Mouse (Mus musculus): ENCODE measurements around the gene Olfr457. TPM values are rescaled to one million over a fixed set of nuclear protein-coding genes. Genes with fewer than 3 reads are reported as not detected.
A peak's percentile ranks its signal among the peaks of the same experiment; 100 is the strongest.

Gene Olfr457
- total and polyA plus RNA-seq, 2 experiments from 2014 or later = not detected

GRCm38 (mm10) chr6:42441395-42441794 is 34.7 kb downstream of the Olfr457 start:
- no peaks in the 10 kb centered on the region for H3K36me3 ChIP-seq (ENCODE audit: insufficient read depth, low read length)
- DNase-seq (ENCODE audit: low spot score) (no peak), ATAC-seq (ENCODE audit: low FRiP score) (no peak)
- no peak overlapping the region for H3K4me2 ChIP-seq (ENCODE audit: low read depth, low read length, poor library complexity, severe bottlenecking)
- no peaks in the 10 kb centered on the region for H3K9me3 ChIP-seq (ENCODE audit: low read length)
- H3K9ac ChIP-seq (replicated peaks; ENCODE audit: low read length, poor library complexity, severe bottlenecking) = no peak overlapping the region
- H3K4me1 ChIP-seq (ENCODE audit: insufficient read depth, low read length) = no peaks in the 10 kb centered on the region
- 60% methylated on average over 2 of the region's 2 CpGs for WGBS
- TF ChIP-seq CTCF (IDR thresholded peaks at IDR 0.05) = no peak
- H3K4me3 ChIP-seq (ENCODE audit: low read depth, low read length) = no peak overlapping the region
- H3K27me3 ChIP-seq (ENCODE audit: insufficient read depth, low read length) = no peaks in the 10 kb centered on the region
- no peak overlapping the region for H3K27ac ChIP-seq (ENCODE audit: low read depth, low read length)

- no peak for TF ChIP-seq CTCF (IDR thresholded peaks at IDR 0.05)
- H3K4me2 ChIP-seq (ENCODE audit: low read depth, low read length, poor library complexity, severe bottlenecking) = no peak overlapping the region
- H3K4me1 ChIP-seq (ENCODE audit: insufficient read depth, low read length) = no peaks in the 10 kb centered on the region
- H3K4me3 ChIP-seq (ENCODE audit: low read depth, low read length) = no peak overlapping the region
- no peaks in the 10 kb centered on the region for H3K27me3 ChIP-seq (ENCODE audit: insufficient read depth, low read length)
- H3K9me3 ChIP-seq (ENCODE audit: low read length) = no peaks in the 10 kb centered on the region
- ATAC-seq (ENCODE audit: low FRiP score) (no peak), DNase-seq (ENCODE audit: low spot score) (no peak)
- no peaks in the 10 kb centered on the region for H3K36me3 ChIP-seq (ENCODE audit: insufficient read depth, low read length)
- no peak overlapping the region for H3K27ac ChIP-seq (ENCODE audit: low read depth, low read length)
- H3K9ac ChIP-seq (replicated peaks; ENCODE audit: low read length, poor library complexity, severe bottlenecking) = no peak overlapping the region
- 67% methylated on average over 2 of the region's 2 CpGs for WGBS
These were observed 40.6 kb downstream of the Olfr457 start for GRCm38 (mm10) chr6:42435490-42435889.

- Histone ChIP-seq H3K4me2 (ENCODE audit: low read depth, low read length, poor library complexity, severe bottlenecking) (no peak within 1 kb of the TSS), H3K36me3 (ENCODE audit: insufficient read depth, low read length) (no peaks in the 10 kb centered on the region), H3K9ac (replicated peaks; ENCODE audit: low read length, poor library complexity, severe bottlenecking) (no peak within 1 kb of the TSS), H3K9me3 (ENCODE audit: low read length) (no peaks in the 10 kb centered on the region), H3K27ac (ENCODE audit: low read depth, low read length) (no peak within 1 kb of the TSS), H3K4me3 (ENCODE audit: low read depth, low read length) (no peak within 1 kb of the TSS), H3K4me1 (ENCODE audit: insufficient read depth, low read length) (no peaks in the 10 kb centered on the region), H3K27me3 (ENCODE audit: insufficient read depth, low read length) (no peaks in the 10 kb centered on the region)
- WGBS = 88% methylated on average over 6 of the region's 6 CpGs
- ATAC-seq (ENCODE audit: low FRiP score) (no peak), DNase-seq (ENCODE audit: low spot score) (no peak)
- no peak for TF ChIP-seq CTCF (IDR thresholded peaks at IDR 0.05)
These were observed 41.7 kb downstream of the Olfr457 start, which contains the start of gene Tas2r126 for GRCm38 (mm10) chr6:42434446-42434845. Gene Tas2r126 (plus strand): TSS chr6:42434535.

- Histone ChIP-seq H3K36me3 (ENCODE audit: insufficient read depth, low read length) (no peaks in the 10 kb centered on the region), H3K9me3 (ENCODE audit: low read length) (no peaks in the 10 kb centered on the region), H3K4me1 (ENCODE audit: insufficient read depth, low read length) (no peaks in the 10 kb centered on the region), H3K9ac (replicated peaks; ENCODE audit: low read length, poor library complexity, severe bottlenecking) (no peak overlapping the region), H3K27ac (ENCODE audit: low read depth, low read length) (no peak overlapping the region), H3K4me2 (ENCODE audit: low read depth, low read length, poor library complexity, severe bottlenecking) (no peak overlapping the region), H3K4me3 (ENCODE audit: low read depth, low read length) (no peak overlapping the region), H3K27me3 (ENCODE audit: insufficient read depth, low read length) (no peaks in the 10 kb centered on the region)
- no peak for DNase-seq (ENCODE audit: low spot score)
- peak; percentile 28 for TF ChIP-seq CTCF (IDR thresholded peaks at IDR 0.05)
- 57% methylated on average over 2 of the region's 2 CpGs for WGBS
- ATAC-seq (ENCODE audit: low FRiP score) = no peak
These were observed 42.6 kb downstream of the Olfr457 start for GRCm38 (mm10) chr6:42433554-42433953.

- 90% methylated on average over 4 of the region's 4 CpGs for WGBS
- no peak for DNase-seq (ENCODE audit: low spot score)
- Histone ChIP-seq H3K9ac (replicated peaks; ENCODE audit: low read length, poor library complexity, severe bottlenecking) (no peak overlapping the region), H3K36me3 (ENCODE audit: insufficient read depth, low read length) (no peaks in the 10 kb centered on the region), H3K9me3 (ENCODE audit: low read length) (no peaks in the 10 kb centered on the region), H3K4me2 (ENCODE audit: low read depth, low read length, poor library complexity, severe bottlenecking) (no peak overlapping the region), H3K27ac (ENCODE audit: low read depth, low read length) (no peak overlapping the region), H3K4me3 (ENCODE audit: low read depth, low read length) (no peak overlapping the region), H3K4me1 (ENCODE audit: insufficient read depth, low read length) (no peaks in the 10 kb centered on the region), H3K27me3 (ENCODE audit: insufficient read depth, low read length) (no peaks in the 10 kb centered on the region)
- no peak for TF ChIP-seq CTCF (IDR thresholded peaks at IDR 0.05)
- ATAC-seq (ENCODE audit: low FRiP score) = no peak
These were observed 49.8 kb downstream of the Olfr457 start for GRCm38 (mm10) chr6:42426337-42426736.

- Histone ChIP-seq H3K4me1 (ENCODE audit: insufficient read depth, low read length) (no peaks in the 10 kb centered on the region), H3K27ac (ENCODE audit: low read depth, low read length) (no peak overlapping the region), H3K27me3 (ENCODE audit: insufficient read depth, low read length) (no peaks in the 10 kb centered on the region), H3K9ac (replicated peaks; ENCODE audit: low read length, poor library complexity, severe bottlenecking) (no peak overlapping the region), H3K4me2 (ENCODE audit: low read depth, low read length, poor library complexity, severe bottlenecking) (no peak overlapping the region), H3K4me3 (ENCODE audit: low read depth, low read length) (no peak overlapping the region), H3K36me3 (ENCODE audit: insufficient read depth, low read length) (no peaks in the 10 kb centered on the region), H3K9me3 (ENCODE audit: low read length) (no peaks in the 10 kb centered on the region)
- ATAC-seq (ENCODE audit: low FRiP score) (no peak), DNase-seq (ENCODE audit: low spot score) (no peak)
- no peak for TF ChIP-seq CTCF (IDR thresholded peaks at IDR 0.05)
- WGBS = 96% methylated on average over 3 of the region's 3 CpGs
These were observed 51.7 kb downstream of the Olfr457 start for GRCm38 (mm10) chr6:42424472-42424871.

Data from midbrain, postnatal 0 days (tissue).